Mouse (Mus musculus) telencephalon, adult 2 months (tissue): ENCODE measurements around the gene Epb41l4b.
A peak's percentile ranks its signal among the peaks of the same experiment; 100 is the strongest.

Source experiments
- DNase-seq: peaks from one replicate; pipeline ENCODE4 v3.0.0-alpha.2; 2011; ENCODE audit warnings: low read depth, low spot score

Gene Epb41l4b

GRCm38 (mm10) chr4:57066936-57067335 is 76.3 kb downstream of the Epb41l4b start:
- DNase-seq = no peak

- no peak for DNase-seq
Observed at GRCm38 (mm10) chr4:57065273-57065672, 78.0 kb downstream of the Epb41l4b start.

GRCm38 (mm10) chr4:57064830-57065229 is 78.4 kb downstream of the Epb41l4b start:
- no peak for DNase-seq

GRCm38 (mm10) chr4:57060319-57060831 is 82.9 kb downstream of the Epb41l4b start:
- DNase-seq = no peak

- DNase-seq = no peak
Observed at GRCm38 (mm10) chr4:57058623-57059022, 84.6 kb downstream of the Epb41l4b start.

GRCm38 (mm10) chr4:57057637-57058036 is 85.6 kb downstream of the Epb41l4b start:
- no peak for DNase-seq

- no peak for DNase-seq
Observed at GRCm38 (mm10) chr4:57055635-57056034, 87.6 kb downstream of the Epb41l4b start.

GRCm38 (mm10) chr4:57049281-57049921 is 93.8 kb downstream of the Epb41l4b start:
- DNase-seq = no peak

GRCm38 (mm10) chr4:57048566-57048965 is 94.7 kb downstream of the Epb41l4b start:
- no peak for DNase-seq

- peak; percentile 62 for DNase-seq
Observed at GRCm38 (mm10) chr4:57046160-57046571, 97.1 kb downstream of the Epb41l4b start.

- DNase-seq = no peak
Observed at GRCm38 (mm10) chr4:57043621-57044020, 99.6 kb downstream of the Epb41l4b start.

GRCm38 (mm10) chr4:57041661-57042060 is 101.6 kb downstream of the Epb41l4b start:
- no peak for DNase-seq

- DNase-seq = no peak
Observed at GRCm38 (mm10) chr4:57041211-57041610, 102.0 kb downstream of the Epb41l4b start.

- DNase-seq = no peak
Observed at GRCm38 (mm10) chr4:57040481-57040880, 102.8 kb downstream of the Epb41l4b start.

- DNase-seq = peak; percentile 60
Observed at GRCm38 (mm10) chr4:57039127-57040031, 103.9 kb downstream of the Epb41l4b start.

- no peak for DNase-seq
Observed at GRCm38 (mm10) chr4:57037554-57037953, 105.7 kb downstream of the Epb41l4b start.

- DNase-seq = no peak
Observed at GRCm38 (mm10) chr4:57034169-57034568, 109.1 kb downstream of the Epb41l4b start.

- DNase-seq = no peak
Observed at GRCm38 (mm10) chr4:57031440-57031839, 111.8 kb downstream of the Epb41l4b start.

GRCm38 (mm10) chr4:57027954-57028353 is 115.3 kb downstream of the Epb41l4b start:
- no peak for DNase-seq

- DNase-seq = no peak
Observed at GRCm38 (mm10) chr4:57023527-57023926, 119.7 kb downstream of the Epb41l4b start.

GRCm38 (mm10) chr4:57021288-57021687 is 121.9 kb downstream of the Epb41l4b start:
- no peak for DNase-seq

- no peak for DNase-seq
Observed at GRCm38 (mm10) chr4:57017229-57017628, 126.0 kb downstream of the Epb41l4b start.
